Mouse (Mus musculus): Measurements from ENCODE around the gene Capn7. TPM values are rescaled to one million over a fixed set of nuclear protein-coding genes. Genes with fewer than 3 reads are reported as not detected.

Gene Capn7
- polyA plus RNA-seq, 1 experiment from 2014 or later = 29.4 TPM

- Histone ChIP-seq H3K27ac (peak overlapping the region; percentile 50), H3K4me3 (no peak overlapping the region), H3K4me1 (replicated peaks) (peaks cover 72% of the 10 kb centered on the region), H3K36me3 (no peaks in the 10 kb centered on the region; the same call in 1 of the 2 replicates), H3K27me3 (ENCODE audit: insufficient read depth, poor library complexity, severe bottlenecking) (no peaks in the 10 kb centered on the region), H3K9me3 (no peaks in the 10 kb centered on the region)
- WGBS = 73% methylated on average over 10 of the region's 10 CpGs
- no peak for DNase-seq (ENCODE audit: low spot score)
Measured at GRCm38 (mm10) chr14:31412651-31413056, 76.2 kb downstream of the Capn7 start.

- H3K36me3 ChIP-seq = no peaks in the 10 kb centered on the region; the same call in 1 of the 2 replicates
- no peaks in the 10 kb centered on the region for H3K27me3 ChIP-seq (ENCODE audit: insufficient read depth, poor library complexity, severe bottlenecking)
- H3K9me3 ChIP-seq = no peaks in the 10 kb centered on the region
- H3K4me1 ChIP-seq (replicated peaks) = peaks cover 66% of the 10 kb centered on the region
- H3K4me3 ChIP-seq = no peak overlapping the region
- peak overlapping the region; percentile 72 for H3K27ac ChIP-seq
- WGBS = 34% methylated on average over 6 of the region's 6 CpGs
- peak; percentile 33 for DNase-seq (ENCODE audit: low spot score)
Measured at GRCm38 (mm10) chr14:31413475-31414086, 77.1 kb downstream of the Capn7 start.

- Histone ChIP-seq H3K4me1 (replicated peaks) (peaks cover 65% of the 10 kb centered on the region), H3K27ac (peak overlapping the region; percentile 72), H3K36me3 (no peaks in the 10 kb centered on the region; the same call in 1 of the 2 replicates), H3K4me3 (no peak overlapping the region), H3K9me3 (no peaks in the 10 kb centered on the region), H3K27me3 (ENCODE audit: insufficient read depth, poor library complexity, severe bottlenecking) (no peaks in the 10 kb centered on the region)
- WGBS = 77% methylated on average over 10 of the region's 10 CpGs
- DNase-seq (ENCODE audit: low spot score) = no peak
Measured at GRCm38 (mm10) chr14:31414235-31414966, 78.0 kb downstream of the Capn7 start.

- H3K36me3 ChIP-seq = no peaks in the 10 kb centered on the region; the same call in 1 of the 2 replicates
- H3K9me3 ChIP-seq = no peaks in the 10 kb centered on the region
- 82% methylated on average over 7 of the region's 7 CpGs for WGBS
- no peak for DNase-seq (ENCODE audit: low spot score)
- H3K4me3 ChIP-seq = no peak overlapping the region
- peaks cover 64% of the 10 kb centered on the region for H3K4me1 ChIP-seq (replicated peaks)
- H3K27me3 ChIP-seq (ENCODE audit: insufficient read depth, poor library complexity, severe bottlenecking) = no peaks in the 10 kb centered on the region
- no peak overlapping the region for H3K27ac ChIP-seq
Measured at GRCm38 (mm10) chr14:31414967-31415376, 78.5 kb downstream of the Capn7 start.

- no peak for DNase-seq (ENCODE audit: low spot score)
- Histone ChIP-seq H3K4me3 (no peak overlapping the region), H3K4me1 (replicated peaks) (peaks cover 64% of the 10 kb centered on the region), H3K27ac (no peak overlapping the region), H3K9me3 (no peaks in the 10 kb centered on the region), H3K27me3 (ENCODE audit: insufficient read depth, poor library complexity, severe bottlenecking) (no peaks in the 10 kb centered on the region), H3K36me3 (no peaks in the 10 kb centered on the region)
- 79% methylated on average over 3 of the region's 3 CpGs for WGBS
Measured at GRCm38 (mm10) chr14:31416411-31416810, 80.0 kb downstream of the Capn7 start.

- no peak for DNase-seq (ENCODE audit: low spot score)
- H3K27me3 ChIP-seq (ENCODE audit: insufficient read depth, poor library complexity, severe bottlenecking) = no peaks in the 10 kb centered on the region
- no peak overlapping the region for H3K4me3 ChIP-seq
- 0 out of 2 replicates have a peak overlapping the region, but pooled peaks have one; percentile 40 for H3K27ac ChIP-seq
- 88% methylated on average over 16 of the region's 16 CpGs for WGBS
- no peaks in the 10 kb centered on the region for H3K9me3 ChIP-seq
- H3K4me1 ChIP-seq (replicated peaks) = peaks cover 67% of the 10 kb centered on the region
- no peaks in the 10 kb centered on the region for H3K36me3 ChIP-seq
Measured at GRCm38 (mm10) chr14:31416835-31417549, 80.6 kb downstream of the Capn7 start.

- 18% methylated on average over 4 of the region's 4 CpGs for WGBS
- no peak for DNase-seq (ENCODE audit: low spot score)
- Histone ChIP-seq H3K27me3 (ENCODE audit: insufficient read depth, poor library complexity, severe bottlenecking) (no peaks in the 10 kb centered on the region), H3K4me3 (no peak overlapping the region), H3K36me3 (no peaks in the 10 kb centered on the region), H3K9me3 (no peaks in the 10 kb centered on the region), H3K4me1 (replicated peaks) (peaks cover 64% of the 10 kb centered on the region), H3K27ac (peak overlapping the region; percentile 24; the same call in 1 of the 2 replicates)
Measured at GRCm38 (mm10) chr14:31419279-31419678, 82.8 kb downstream of the Capn7 start.

- 0 out of 2 replicates have a peak, but pooled peaks cover under 1% of the 10 kb centered on the region for H3K36me3 ChIP-seq
- peaks cover 56% of the 10 kb centered on the region for H3K4me1 ChIP-seq (replicated peaks)
- no peak for DNase-seq (ENCODE audit: low spot score)
- no peak overlapping the region for H3K27ac ChIP-seq
- no peaks in the 10 kb centered on the region for H3K27me3 ChIP-seq (ENCODE audit: insufficient read depth, poor library complexity, severe bottlenecking)
- no peak overlapping the region for H3K4me3 ChIP-seq
- 93% methylated on average over 8 of the region's 8 CpGs for WGBS
- no peaks in the 10 kb centered on the region for H3K9me3 ChIP-seq
Measured at GRCm38 (mm10) chr14:31420135-31420534, 83.7 kb downstream of the Capn7 start.

- WGBS = 87% methylated on average over 7 of the region's 7 CpGs
- Histone ChIP-seq H3K36me3 (peaks cover 4% of the 10 kb centered on the region), H3K4me1 (replicated peaks) (peaks cover 55% of the 10 kb centered on the region), H3K9me3 (peaks cover under 1% of the 10 kb centered on the region; the same call in 1 of the 2 replicates), H3K4me3 (no peak overlapping the region), H3K27ac (peak overlapping the region; percentile 4), H3K27me3 (ENCODE audit: insufficient read depth, poor library complexity, severe bottlenecking) (no peaks in the 10 kb centered on the region)
- DNase-seq (ENCODE audit: low spot score) = no peak
Measured at GRCm38 (mm10) chr14:31420562-31420961, 84.1 kb downstream of the Capn7 start.

GRCm38 (mm10) chr14:31420985-31421384, 84.5 kb downstream of the Capn7 start:
- WGBS = 56% methylated on average over 7 of the region's 7 CpGs
- peaks cover 5% of the 10 kb centered on the region; the same call in 1 of the 2 replicates for H3K9me3 ChIP-seq

More at GRCm38 (mm10) chr14:31420985-31421384, 84.5 kb downstream of the Capn7 start:
- DNase-seq (ENCODE audit: low spot score) = no peak
- Histone ChIP-seq H3K36me3 (peaks cover 9% of the 10 kb centered on the region), H3K4me3 (no peak overlapping the region), H3K4me1 (replicated peaks) (peaks cover 55% of the 10 kb centered on the region), H3K27me3 (ENCODE audit: insufficient read depth, poor library complexity, severe bottlenecking) (no peaks in the 10 kb centered on the region), H3K27ac (peak overlapping the region; percentile 4)
